Mouse (Mus musculus): Measurements from ENCODE around the gene Tshr.
A peak's percentile ranks its signal among the peaks of the same experiment; 100 is the strongest.
"Not testable (repeated sequence)": the region's sequence is repeated elsewhere in the genome, so short reads cannot be mapped to it uniquely, and the experiment has no call there.

The Tshr gene

GRCm38 (mm10) chr12:91500475-91500874, 116.1 kb downstream of the Tshr start:
- DNase-seq (ENCODE audit: low spot score in 2 of 2), result no peak

GRCm38 (mm10) chr12:91511766-91512165, 127.4 kb downstream of the Tshr start:
- no peak for DNase-seq (ENCODE audit: low spot score in 2 of 2)

GRCm38 (mm10) chr12:91513980-91514379, 129.6 kb downstream of the Tshr start:
- no peak for DNase-seq (ENCODE audit: low spot score in 2 of 2)

- DNase-seq (ENCODE audit: low spot score in 2 of 2), result no peak
These were observed 133.4 kb downstream of the Tshr start for GRCm38 (mm10) chr12:91517808-91518207.

- DNase-seq (ENCODE audit: low spot score in 2 of 2), result no peak
These were observed 139.3 kb downstream of the Tshr start for GRCm38 (mm10) chr12:91523626-91524025.

- no peak for DNase-seq (ENCODE audit: low spot score in 2 of 2)
These were observed 150.2 kb downstream of the Tshr start for GRCm38 (mm10) chr12:91534514-91534913.

GRCm38 (mm10) chr12:91540202-91540601, 155.8 kb downstream of the Tshr start:
- no peak for DNase-seq (ENCODE audit: low spot score in 2 of 2)

- DNase-seq (ENCODE audit: low spot score in 2 of 2), result no peak
These were observed 165.1 kb downstream of the Tshr start for GRCm38 (mm10) chr12:91549471-91549870.

- DNase-seq (ENCODE audit: low spot score in 2 of 2), result peak; percentile 40 to 66
These were observed 167.6 kb downstream of the Tshr start for GRCm38 (mm10) chr12:91551773-91552526.

GRCm38 (mm10) chr12:91557358-91558005, 173.1 kb downstream of the Tshr start:
- not testable (repeated sequence) for DNase-seq (ENCODE audit: low spot score in 2 of 2)

- not testable (repeated sequence) for DNase-seq (ENCODE audit: low spot score in 2 of 2)
These were observed 173.8 kb downstream of the Tshr start for GRCm38 (mm10) chr12:91558152-91558551.

GRCm38 (mm10) chr12:91567145-91567544, 182.8 kb downstream of the Tshr start:
- DNase-seq (ENCODE audit: low spot score in 2 of 2), result no peak

GRCm38 (mm10) chr12:91569255-91569654, 184.9 kb downstream of the Tshr start:
- no peak for DNase-seq (ENCODE audit: low spot score in 2 of 2)

GRCm38 (mm10) chr12:91571708-91572107, 187.3 kb downstream of the Tshr start:
- no peak for DNase-seq (ENCODE audit: low spot score in 2 of 2)

GRCm38 (mm10) chr12:91579665-91580064, 195.3 kb downstream of the Tshr start:
- DNase-seq (ENCODE audit: low spot score in 2 of 2), result no peak

- no peak for DNase-seq (ENCODE audit: low spot score in 2 of 2)
These were observed 197.1 kb downstream of the Tshr start for GRCm38 (mm10) chr12:91581204-91582070.

- DNase-seq (ENCODE audit: low spot score in 2 of 2), result no peak
These were observed 198.1 kb downstream of the Tshr start for GRCm38 (mm10) chr12:91582362-91583002.

GRCm38 (mm10) chr12:91583409-91583808, 199.0 kb downstream of the Tshr start:
- no peak for DNase-seq (ENCODE audit: low spot score in 2 of 2)

GRCm38 (mm10) chr12:91585206-91585605, 200.8 kb downstream of the Tshr start:
- no peak for DNase-seq (ENCODE audit: low spot score in 2 of 2)

- not testable (repeated sequence) for DNase-seq (ENCODE audit: low spot score in 2 of 2)
These were observed 201.5 kb downstream of the Tshr start for GRCm38 (mm10) chr12:91585815-91586214.

- DNase-seq (ENCODE audit: low spot score in 2 of 2), result no peak
These were observed 202.7 kb downstream of the Tshr start for GRCm38 (mm10) chr12:91587077-91587476.

Data from left cerebral cortex, adult 9 months (tissue).